Mouse (Mus musculus) cerebellum, adult 8-10 months (tissue): ENCODE measurements around the gene Gm28043.
"Not testable (repeated sequence)": the region's sequence is repeated elsewhere in the genome, so short reads cannot be mapped to it uniquely, and the experiment has no call there.

Experiments used
- DNase-seq: peaks from one replicate; pipeline ENCODE4 v3.0.0; 2022

The Gm28043 gene

GRCm38 (mm10) chr17:29614115-29615023 lies at the start of gene Gm28043, which contains the start of gene Rnf8:
TSS of gene Gm28043 (plus strand) at chr17:29614876.
TSS of gene Rnf8 (plus strand) at chr17:29614790.
- DNase-seq: peak; percentile 91

DNA sequence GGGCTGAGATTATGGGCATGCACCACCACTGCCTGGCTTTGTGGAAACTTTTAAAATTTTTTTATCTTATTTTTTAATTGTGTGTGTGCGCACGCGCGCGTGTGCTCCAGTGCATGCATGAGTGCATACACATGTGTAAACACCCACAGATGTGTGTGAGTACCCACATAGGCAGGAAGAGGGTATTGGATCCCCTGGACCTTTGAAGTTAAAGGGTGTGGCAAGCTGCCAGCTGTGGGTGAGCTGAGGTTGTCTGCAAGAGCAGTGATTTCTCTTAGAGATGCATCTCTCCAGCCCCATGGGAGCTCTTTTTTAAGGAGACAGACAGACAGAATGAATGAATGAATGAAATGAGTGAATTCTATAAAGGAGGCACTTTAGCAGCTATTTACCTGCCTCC lies 49.2 kb upstream of the Gm28043 start:
- no peak for DNase-seq

- no peak for DNase-seq
These were observed 46.2 kb upstream of the Gm28043 start for GRCm38 (mm10) chr17:29568435-29568834.

DNA sequence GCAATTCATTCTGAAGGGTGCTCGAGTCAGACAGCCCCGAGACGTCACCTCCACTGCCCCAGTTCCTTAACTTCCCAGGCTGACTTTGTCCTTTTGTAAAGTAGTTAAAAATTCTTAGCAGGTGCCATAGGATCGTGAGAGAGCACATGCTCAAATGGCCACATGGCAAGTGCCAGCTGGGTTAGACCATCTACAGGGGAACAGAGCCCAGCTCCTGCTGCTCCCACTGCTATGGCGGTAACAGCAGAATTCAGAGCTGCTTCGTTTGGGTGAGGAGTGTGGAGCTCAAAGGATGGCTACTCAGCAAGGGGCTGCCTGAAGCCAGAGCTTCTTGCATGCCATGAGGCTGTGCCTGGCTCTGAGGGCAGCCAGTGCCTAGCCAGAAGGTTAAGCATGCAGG lies 44.8 kb upstream of the Gm28043 start:
- no peak for DNase-seq

GRCm38 (mm10) chr17:29579579-29580126 lies 35.0 kb upstream of the Gm28043 start:
- no peak for DNase-seq

- no peak for DNase-seq
These were observed 31.1 kb upstream of the Gm28043 start for GRCm38 (mm10) chr17:29583569-29583968.

GRCm38 (mm10) chr17:29584306-29584705 lies 30.4 kb upstream of the Gm28043 start:
- DNase-seq: no peak

GRCm38 (mm10) chr17:29584737-29585136 lies 29.9 kb upstream of the Gm28043 start:
- no peak for DNase-seq

GRCm38 (mm10) chr17:29585446-29585845 lies 29.2 kb upstream of the Gm28043 start:
- DNase-seq: no peak

GRCm38 (mm10) chr17:29586921-29587320 lies 27.8 kb upstream of the Gm28043 start:
- DNase-seq: no peak

- no peak for DNase-seq
These were observed 25.3 kb upstream of the Gm28043 start for GRCm38 (mm10) chr17:29589221-29589898.

DNA sequence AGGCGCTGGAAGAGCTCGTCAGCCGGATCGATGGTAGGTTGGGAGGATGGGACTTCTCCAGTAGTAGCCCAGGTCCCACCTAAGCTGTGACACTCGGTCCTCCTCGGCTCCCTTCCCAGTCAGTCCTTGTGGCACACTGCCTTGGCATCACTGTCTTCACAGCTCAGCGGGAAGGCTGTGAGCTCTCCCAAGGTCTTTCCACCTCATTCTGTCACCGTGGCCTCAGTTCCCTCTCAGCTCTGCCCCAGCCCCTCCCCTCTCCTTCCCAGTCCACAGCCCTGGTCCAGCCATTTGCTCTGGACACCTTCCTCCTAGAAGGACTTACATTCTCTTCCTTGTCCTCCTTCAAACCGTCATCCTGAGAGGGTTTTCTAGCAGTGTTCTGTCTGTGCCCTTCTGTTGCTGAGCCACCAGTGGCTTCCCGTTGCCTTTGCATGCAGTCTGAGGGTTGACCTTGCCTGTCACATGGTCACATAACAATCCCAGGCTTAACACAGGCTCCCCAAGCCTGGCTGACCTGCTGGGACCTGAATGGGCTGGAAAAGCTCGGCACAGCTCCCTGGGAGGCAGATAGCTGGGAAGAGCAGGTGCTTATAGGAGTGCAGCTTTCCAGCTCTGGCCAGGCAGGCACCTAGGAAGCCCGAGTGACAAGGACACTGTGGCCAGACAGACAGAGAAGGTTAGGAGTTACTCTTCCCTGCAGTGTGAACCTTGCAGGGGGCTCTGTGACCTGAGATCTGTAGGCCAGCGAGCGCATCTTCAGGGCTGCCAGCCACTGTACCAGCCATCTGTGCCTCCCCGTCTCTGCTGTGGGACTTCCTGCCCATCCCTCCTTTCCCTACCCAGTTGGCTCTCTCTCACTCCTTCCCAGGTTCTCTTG lies 18.5 kb upstream of the Gm28043 start:
- DNase-seq: peak; percentile 60

- DNase-seq: no peak
These were observed 17.9 kb upstream of the Gm28043 start for GRCm38 (mm10) chr17:29596771-29597132.

- DNase-seq: no peak
These were observed 15.6 kb upstream of the Gm28043 start for GRCm38 (mm10) chr17:29599051-29599450.

DNA sequence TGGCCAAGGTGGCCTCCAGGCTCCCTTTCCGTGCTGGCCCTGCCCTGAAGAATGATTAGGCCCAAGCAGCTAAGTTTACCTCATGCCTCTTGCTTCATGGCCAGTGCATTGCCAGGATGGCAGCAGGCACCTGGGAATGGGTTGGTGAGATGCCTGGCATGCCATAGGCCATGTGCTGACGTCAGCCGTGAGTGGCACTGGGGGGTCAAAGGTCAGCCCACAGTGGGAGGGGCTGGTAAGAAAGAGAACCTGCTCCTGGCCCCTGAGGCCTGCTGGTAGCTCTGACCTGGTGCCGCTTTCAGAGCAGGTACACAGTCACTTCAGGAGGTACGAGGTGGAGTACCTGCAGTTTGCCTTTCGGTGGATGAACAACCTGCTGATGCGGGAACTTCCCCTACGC lies 15.1 kb upstream of the Gm28043 start:
- no peak for DNase-seq

DNA sequence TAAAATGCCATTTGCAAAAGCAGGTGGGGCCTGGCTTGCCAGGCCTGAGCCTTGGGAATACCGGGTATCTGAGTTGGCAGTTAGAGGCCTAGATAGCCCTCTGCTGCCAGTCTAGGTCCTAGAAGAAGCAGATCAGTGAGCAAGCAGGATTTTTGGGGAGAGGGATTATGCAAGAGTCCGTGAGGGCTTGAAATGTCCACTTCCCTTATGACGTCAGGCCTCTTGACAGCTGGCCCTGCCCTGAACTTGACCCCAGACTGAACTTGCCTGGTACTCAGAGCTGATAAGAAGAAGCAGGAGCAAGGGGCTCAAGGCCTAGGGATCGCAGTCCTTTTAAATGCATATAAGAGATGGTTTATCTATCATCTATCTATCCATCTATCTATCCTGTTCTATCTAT lies 13.3 kb upstream of the Gm28043 start:
- DNase-seq: no peak

GRCm38 (mm10) chr17:29603283-29603682 lies 11.4 kb upstream of the Gm28043 start:
- DNase-seq: peak; percentile 82

DNA sequence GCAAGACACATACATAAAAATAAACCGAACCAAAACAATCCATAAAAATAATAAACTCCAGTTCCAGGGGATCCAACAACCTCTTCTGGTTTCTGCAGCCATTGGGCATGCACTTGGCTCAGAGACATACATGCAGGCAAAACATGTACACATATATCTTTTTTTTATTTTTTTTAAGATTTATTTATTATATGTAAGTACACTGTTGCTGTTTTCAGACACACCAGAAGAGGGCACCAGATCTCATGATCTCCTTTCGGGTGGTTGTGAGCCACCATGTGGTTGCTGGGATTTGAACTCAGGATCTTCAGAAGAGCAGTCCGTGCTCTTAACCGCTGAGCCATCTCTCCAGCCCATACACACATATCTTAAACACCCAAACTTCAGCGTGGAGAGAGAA lies 1.2 kb upstream of the Gm28043 start:
- not testable (repeated sequence) for DNase-seq

GRCm38 (mm10) chr17:29615024-29615551 lies 412 bp downstream of the Gm28043 start:
- no peak for DNase-seq

- no peak for DNase-seq
These were observed 940 bp downstream of the Gm28043 start for GRCm38 (mm10) chr17:29615616-29616015.

- no peak for DNase-seq
These were observed 4.6 kb downstream of the Gm28043 start for GRCm38 (mm10) chr17:29619231-29619630.

DNA sequence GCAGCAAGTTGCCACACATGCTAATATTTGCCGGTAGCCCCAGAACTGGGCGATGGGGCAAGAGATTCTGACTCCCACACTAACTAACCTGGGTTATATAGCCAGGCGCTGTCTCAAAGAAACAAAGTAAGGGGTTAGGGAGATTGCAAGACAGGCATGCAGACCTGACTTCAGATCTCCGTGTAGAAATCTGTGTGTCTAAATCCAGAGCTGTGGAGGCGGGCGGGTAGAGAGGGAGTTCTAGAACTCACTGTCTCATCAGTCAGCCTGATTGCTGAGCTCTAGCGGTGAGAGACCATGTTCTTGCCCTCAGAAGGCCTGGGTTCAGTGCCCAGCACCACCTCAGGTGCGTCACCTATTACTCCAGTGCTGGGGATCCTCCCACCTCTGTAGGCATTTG lies 8.8 kb downstream of the Gm28043 start:
- no peak for DNase-seq

DNA sequence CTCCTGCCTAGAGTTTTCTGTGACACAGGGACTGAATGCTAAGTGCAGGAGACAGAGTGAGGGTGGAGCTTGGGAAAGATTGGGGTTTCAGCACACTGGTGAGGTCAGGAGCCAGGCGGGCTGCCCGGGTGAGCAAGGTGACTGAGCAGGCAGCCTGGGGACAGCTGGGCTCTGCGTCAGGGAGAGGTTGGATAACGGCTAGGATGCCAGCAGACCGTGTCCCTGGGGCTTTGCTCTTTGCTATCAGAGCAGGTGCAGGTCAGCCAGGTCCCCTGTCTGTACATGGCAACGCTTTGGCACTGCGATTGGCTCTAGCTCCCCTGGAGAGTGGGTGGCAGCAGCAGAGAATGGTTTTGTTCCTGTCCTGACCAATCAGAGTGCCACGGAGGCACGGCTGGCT lies 12.6 kb downstream of the Gm28043 start:
- no peak for DNase-seq
